Mouse (Mus musculus) G1E (cell line): ENCODE measurements around the gene Ptpn22.

Experiments used
- CTCF ChIP-seq: IDR thresholded peaks from 2 replicates; pipeline ENCODE4 v1.5.1; 2012; ENCODE audit warnings: low read depth, low read length, inconsistent platforms, mixed read lengths
- GATA1 ChIP-seq: IDR thresholded peaks from 2 replicates; pipeline ENCODE4 v1.6.1; 2012; ENCODE audit warnings: borderline replicate concordance, low read length, inconsistent platforms, mixed read lengths
- POLR2AphosphoS5 ChIP-seq: IDR thresholded peaks from 2 replicates; pipeline ENCODE4 v1.6.1; 2012; ENCODE audit warnings: low read depth, low read length, inconsistent platforms; ENCODE audit not compliant: insufficient replicate concordance
- TAL1 ChIP-seq: conservative IDR thresholded peaks from 2 replicates; pipeline ENCODE4 v1.6.1; 2012; ENCODE audit warnings: low read depth, low read length, inconsistent platforms, mixed read lengths

DNA sequence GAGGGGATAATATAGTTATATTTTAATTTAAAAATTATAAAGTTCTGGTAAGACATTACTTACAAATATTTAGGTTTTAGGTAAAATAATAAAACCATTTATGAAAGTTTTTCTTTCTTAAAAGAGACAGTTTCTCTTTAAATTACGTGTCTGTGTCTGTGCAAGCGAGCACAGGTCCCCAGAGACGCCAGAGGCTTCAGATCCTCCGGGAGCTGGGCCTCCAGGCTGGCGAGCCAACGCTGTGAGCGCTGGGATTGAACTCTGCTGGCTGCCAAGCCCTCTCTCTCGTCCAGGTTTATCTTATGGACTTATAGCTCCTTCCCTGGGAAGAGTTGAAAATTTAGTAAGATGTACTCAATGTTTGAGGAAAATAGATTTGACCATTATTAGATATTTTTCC lies 5.8 kb upstream of the Ptpn22 start:
- TF ChIP-seq CTCF (no peak), TAL1 (no peak), POLR2AphosphoS5 (no peak), GATA1 (no peak)
